Mouse (Mus musculus) G1E (cell line): ENCODE data around the gene Gm12185. TPM values are rescaled to one million over a fixed set of nuclear protein-coding genes. Genes with fewer than 3 reads are reported as not detected.
"Not testable (repeated sequence)": the region's sequence is repeated elsewhere in the genome, so short reads cannot be mapped to it uniquely, and the experiment has no call there.

Source experiments
- ATAC-seq: 2 replicates; pipeline ENCODE4 v1.8.0; 2016; ENCODE audit warnings: mild to moderate bottlenecking; ENCODE audit not compliant: insufficient number of reproducible peaks, poor library complexity, low FRiP score, severe bottlenecking; ENCODE audit errors: extremely low read depth
- DNase-seq: peaks from one replicate; pipeline ENCODE4 v3.0.0; 2012; ENCODE audit warnings: low spot score
- H3K27me3 ChIP-seq: 2 replicates; pipeline ENCODE4 v1.6.1; 2012; ENCODE audit warnings: mild to moderate bottlenecking, low read length, inconsistent platforms; ENCODE audit not compliant: insufficient read depth
- H3K36me3 ChIP-seq: replicated peaks from 2 replicates; pipeline ENCODE3; 2012; ENCODE audit warnings: mild to moderate bottlenecking, inconsistent platforms
- H3K4me1 ChIP-seq: 2 replicates; pipeline ENCODE4 v1.6.1; 2012; ENCODE audit warnings: low read depth, low read length, inconsistent platforms, mixed read lengths; ENCODE audit not compliant: insufficient read depth
- H3K4me3 ChIP-seq: 2 replicates; pipeline ENCODE4 v1.5.1; 2012; ENCODE audit warnings: low read depth, mild to moderate bottlenecking, inconsistent platforms, low read length, moderate library complexity, mixed read lengths
- H3K9me3 ChIP-seq: replicated peaks from 2 replicates; pipeline ENCODE4 v1.6.1; 2012; ENCODE audit warnings: inconsistent platforms
- POLR2AphosphoS5 ChIP-seq: IDR thresholded peaks from 2 replicates; pipeline ENCODE4 v1.6.1; 2012; ENCODE audit warnings: low read depth, low read length, inconsistent platforms; ENCODE audit not compliant: insufficient replicate concordance
- polyA plus RNA-seq: library from polyadenylated mRNA; stranded (reverse); fragments of >175 nt; gene quantifications from 2 replicates; pipeline ENCODE4 v1.2.3, GENCODE M21; 2012
- total RNA-seq, 2 experiments: library from RNA; stranded (forward) in 1 of 2; stranded (reverse) in 1 of 2; fragments of 200-1000 nt in 1 of 2; fragments of >200 nt in 1 of 2; fragmentation: Nextera tagmentation in 1 of 2; gene quantifications; 2 replicates each; pipeline ENCODE4 v1.2.3; 2014 to 2017

Gene Gm12185
- 0.15 TPM in 1 of 2 replicates, not detected in the other for total RNA-seq (2014; fragmentation: Nextera tagmentation)
- total RNA-seq (2017): 0.33 and 0.52 TPM in 2 replicates
- not detected in 2 replicates for polyA plus RNA-seq

GRCm38 (mm10) chr11:48991740-48992520, at the start of gene Gm12185:
Gene Gm12185 (minus strand): TSS chr11:48992226.
- not testable (repeated sequence) for H3K4me3 ChIP-seq, H3K9me3 ChIP-seq, H3K27me3 ChIP-seq, ATAC-seq, H3K36me3 ChIP-seq, DNase-seq
- H3K4me1 ChIP-seq: peaks cover 38% of the 10 kb centered on the region

GRCm38 (mm10) chr11:49012074-49012473, 20.0 kb upstream of the Gm12185 start:
- not testable (repeated sequence) for H3K4me3 ChIP-seq, DNase-seq, ATAC-seq, H3K4me1 ChIP-seq, H3K27me3 ChIP-seq, H3K9me3 ChIP-seq, H3K36me3 ChIP-seq

- not testable (repeated sequence) for H3K9me3 ChIP-seq, H3K4me3 ChIP-seq, DNase-seq, H3K36me3 ChIP-seq, H3K27me3 ChIP-seq, ATAC-seq, H3K4me1 ChIP-seq
These were observed 14.8 kb upstream of the Gm12185 start for GRCm38 (mm10) chr11:49006785-49007184.

GRCm38 (mm10) chr11:49006317-49006716, 14.3 kb upstream of the Gm12185 start:
- not testable (repeated sequence) for DNase-seq, ATAC-seq, H3K4me1 ChIP-seq, H3K4me3 ChIP-seq, H3K9me3 ChIP-seq, H3K36me3 ChIP-seq, H3K27me3 ChIP-seq

- not testable (repeated sequence) for H3K27me3 ChIP-seq, H3K36me3 ChIP-seq, ATAC-seq, H3K9me3 ChIP-seq, DNase-seq, H3K4me3 ChIP-seq
- H3K4me1 ChIP-seq: peaks cover 17% of the 10 kb centered on the region
These were observed 8.4 kb upstream of the Gm12185 start for GRCm38 (mm10) chr11:49000411-49000810.

GRCm38 (mm10) chr11:48994018-48994417, 2.0 kb upstream of the Gm12185 start, which contains the start of gene Tgtp1:
Gene Tgtp1 (minus strand): TSS chr11:48994172.
- DNase-seq (peak; percentile 31), ATAC-seq (peak; percentile 72)
- Histone ChIP-seq H3K4me1 (peaks cover 45% of the 10 kb centered on the region), H3K4me3 (peak within 1 kb of the TSS; percentile 21; the same call in 1 of the 2 replicates)
- H3K27me3 ChIP-seq, H3K36me3 ChIP-seq, H3K9me3 ChIP-seq: not testable (repeated sequence)
- peak; percentile 44; the same call in 1 of the 2 replicates for TF ChIP-seq POLR2AphosphoS5

- not testable (repeated sequence) for DNase-seq, H3K4me3 ChIP-seq, ATAC-seq, H3K9me3 ChIP-seq, H3K27me3 ChIP-seq, H3K36me3 ChIP-seq
- H3K4me1 ChIP-seq: peaks cover 45% of the 10 kb centered on the region
These were observed 1.3 kb upstream of the Gm12185 start for GRCm38 (mm10) chr11:48993296-48993695.

- not testable (repeated sequence) for H3K27me3 ChIP-seq, H3K9me3 ChIP-seq, DNase-seq, H3K4me3 ChIP-seq, H3K36me3 ChIP-seq, ATAC-seq
- peaks cover 28% of the 10 kb centered on the region for H3K4me1 ChIP-seq
These were observed 2.0 kb downstream of the Gm12185 start for GRCm38 (mm10) chr11:48989981-48990380.

- not testable (repeated sequence) for H3K36me3 ChIP-seq, H3K4me3 ChIP-seq, H3K27me3 ChIP-seq, DNase-seq, H3K9me3 ChIP-seq, ATAC-seq
- H3K4me1 ChIP-seq: peaks cover 13% of the 10 kb centered on the region
These were observed 3.8 kb downstream of the Gm12185 start for GRCm38 (mm10) chr11:48988219-48988618.

- DNase-seq, H3K4me1 ChIP-seq, H3K9me3 ChIP-seq, ATAC-seq, H3K36me3 ChIP-seq, H3K27me3 ChIP-seq, H3K4me3 ChIP-seq: not testable (repeated sequence)
These were observed 9.2 kb downstream of the Gm12185 start for GRCm38 (mm10) chr11:48982848-48983247.

- not testable (repeated sequence) for DNase-seq, H3K4me3 ChIP-seq, H3K36me3 ChIP-seq, H3K27me3 ChIP-seq, H3K9me3 ChIP-seq, ATAC-seq, H3K4me1 ChIP-seq
These were observed 12.0 kb downstream of the Gm12185 start for GRCm38 (mm10) chr11:48980052-48980451.

- H3K9me3 ChIP-seq, H3K4me3 ChIP-seq, H3K27me3 ChIP-seq, H3K36me3 ChIP-seq, DNase-seq, H3K4me1 ChIP-seq: not testable (repeated sequence)
- peak; percentile 30; the same call in 1 of the 2 replicates for ATAC-seq
These were observed 12.8 kb downstream of the Gm12185 start, which contains the start of gene 9930111J21Rik1 for GRCm38 (mm10) chr11:48979251-48979650. Gene 9930111J21Rik1 (minus strand): TSS chr11:48979398.
